Mouse (Mus musculus) common myeloid progenitor, adult 5-6 weeks (primary cell): ENCODE data around the gene Vmn1r23. TPM values are rescaled to one million over a fixed set of nuclear protein-coding genes. Genes with fewer than 3 reads are reported as not detected.
"Not testable (repeated sequence)": the region's sequence is repeated elsewhere in the genome, so short reads cannot be mapped to it uniquely, and the experiment has no call there.

Experiments
- ATAC-seq: replicated peaks from 2 replicates; pipeline ENCODE4 v1.8.0; 2016; ENCODE audit warnings: low read depth, mild to moderate bottlenecking, moderate TSS enrichment, inconsistent platforms; ENCODE audit not compliant: poor library complexity, severe bottlenecking
- total RNA-seq: library from RNA; stranded (forward); fragments of 200-1000, 187-1606 nt; gene quantifications from 2 replicates; pipeline ENCODE4 v1.2.3, GENCODE M21; 2017

The Vmn1r23 gene
- total RNA-seq: not detected in 2 replicates

GRCm38 (mm10) chr6:57926738-57927137 is at the start of gene Vmn1r23:
Vmn1r23 (minus strand) TSS chr6:57926838.
- no peak for ATAC-seq

DNA sequence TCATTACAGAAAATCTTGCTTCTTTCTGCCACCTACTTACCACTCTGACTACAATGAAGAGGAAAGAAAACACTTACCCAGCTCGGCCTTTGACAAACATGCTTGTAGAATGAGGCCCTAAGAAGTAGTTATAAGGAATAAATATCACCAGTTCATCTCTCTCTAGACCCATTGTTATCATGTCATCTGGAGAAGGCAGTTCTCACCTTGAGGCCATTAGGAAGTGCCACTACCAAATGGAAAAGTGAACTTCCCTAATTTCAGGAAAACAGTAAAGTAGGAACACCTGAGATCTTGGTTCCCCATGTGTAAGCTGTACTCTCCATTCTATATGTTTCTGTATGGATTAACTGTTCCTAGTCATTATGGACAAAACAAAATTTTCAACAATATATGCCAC is 34.8 kb upstream of the Vmn1r23 start, which contains the start of gene Vmn1r24:
Gene Vmn1r24, minus strand, starts transcription at position 101 of the 400 bp plus-strand sequence.
- ATAC-seq: not testable (repeated sequence)

DNA sequence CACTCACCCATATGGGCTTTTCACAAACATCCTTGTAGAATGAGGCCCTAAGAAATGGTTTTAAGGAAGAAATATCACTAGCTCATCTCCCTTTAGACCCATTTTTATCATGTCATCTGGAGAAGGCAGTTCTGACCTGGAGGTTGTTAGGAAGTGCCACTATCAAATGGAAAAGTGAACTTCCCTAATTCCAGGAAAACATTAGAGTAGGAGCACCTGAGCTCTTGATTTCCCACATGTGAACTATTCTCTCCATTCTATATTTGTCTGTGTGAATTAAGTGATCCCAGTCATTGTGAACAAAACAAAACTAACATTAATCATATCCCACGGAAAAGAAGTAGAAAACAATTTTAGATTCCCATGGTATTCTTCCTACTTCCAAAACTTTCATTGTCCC is 18.7 kb downstream of the Vmn1r23 start, which contains the start of gene Vmn1r22:
Gene Vmn1r22, minus strand, starts transcription at position 101 of the 400 bp plus-strand sequence.
- ATAC-seq: no peak

Other genes starting within 250 kb of the Vmn1r23 start
- 16.9 and 18.0 TPM in 2 replicates for gene Pyurf, start 234.8 kb downstream of the Vmn1r23 start, total RNA-seq
- 39.9 and 40.8 TPM in 2 replicates for gene Lancl2, start 224.3 kb downstream of the Vmn1r23 start, total RNA-seq
- gene Vopp1, start 101.7 kb downstream of the Vmn1r23 start, total RNA-seq: 22.8 and 26.0 TPM in 2 replicates
- not detected in 2 replicates for gene Vmn1r21, start 76.5 kb downstream of the Vmn1r23 start, total RNA-seq
- gene Vmn1r22, start 18.8 kb downstream of the Vmn1r23 start, total RNA-seq: not detected in 2 replicates
- not detected in 2 replicates for gene Vmn1r24, start 34.7 kb upstream of the Vmn1r23 start, total RNA-seq
- gene Vmn1r25, start 54.0 kb upstream of the Vmn1r23 start, total RNA-seq: not detected in 2 replicates
- gene Vmn1r26, start 88.3 kb upstream of the Vmn1r23 start, total RNA-seq: not detected in 2 replicates